Mouse (Mus musculus) neural tube, embryonic 13.5 days (tissue): Measurements from ENCODE around the gene Srsf5. TPM values are rescaled to one million over a fixed set of nuclear protein-coding genes. Genes with fewer than 3 reads are reported as not detected.

Experiments
- polyA plus RNA-seq: library from polyadenylated mRNA; unstranded; fragments of >200 nt; fragmentation: Nextera tagmentation; extraction: Ambion mirVana; gene quantifications from 2 replicates; pipeline ENCODE4 v1.2.1, GENCODE M21; 2015

The Srsf5 gene
- polyA plus RNA-seq, 1 experiment from 2014 or later, result 427 TPM

Other genes with a start within 250 kb of the Srsf5 start
- 2.8 and 2.9 TPM in 2 replicates for gene Ccdc177, start 184.8 kb upstream of the Srsf5 start, polyA plus RNA-seq
- gene Susd6, start 155.0 kb upstream of the Srsf5 start, polyA plus RNA-seq, result 12.3 and 12.9 TPM in 2 replicates
- gene Slc10a1, start 23.2 kb downstream of the Srsf5 start, polyA plus RNA-seq, result 0.18 and 0.96 TPM in 2 replicates
- 9.2 and 10.5 TPM in 2 replicates for gene Smoc1, start 81.3 kb downstream of the Srsf5 start, polyA plus RNA-seq